Mouse (Mus musculus) bone marrow, adult 2 months (tissue): ENCODE results near the gene Acsf2.

Source experiments
- CTCF ChIP-seq: fragments of 200-500 bp; IDR thresholded peaks from 2 replicates; pipeline ENCODE4 v1.5.1; 2011; ENCODE audit warnings: low read length, control low read depth; ENCODE audit not compliant: control insufficient read depth, insufficient read depth
- POLR2A ChIP-seq: fragments of 200-500 bp; IDR thresholded peaks from 2 replicates; pipeline ENCODE4 v1.6.1; 2011; ENCODE audit warnings: low read depth, mild to moderate bottlenecking, control low read depth, low read length, borderline replicate concordance; ENCODE audit not compliant: control insufficient read depth

- no peak for TF ChIP-seq CTCF
- TF ChIP-seq POLR2A = no peak
Measured at GRCm38 (mm10) chr11:94615494-94615893, 13.8 kb upstream of the Acsf2 start.
